Mouse (Mus musculus) Patski (cell line): ENCODE results near the gene Aldh1l1. TPM values are rescaled to one million over a fixed set of nuclear protein-coding genes. Genes with fewer than 3 reads are reported as not detected.
A peak's percentile ranks its signal among the peaks of the same experiment; 100 is the strongest.

Experiments
- ATAC-seq: fragments of 100-300 bp; one replicate; pipeline ENCODE4 v1.8.0; 2021
- CTCF ChIA-PET: fragments of 350-600 bp; sonication (Branson Sonifier 250); formaldehyde crosslinking; loops from one replicate; lab custom pipeline; 2022; ENCODE audit warnings: inconsistent platforms; lab: Charles Lee
- POLR2A ChIA-PET: fragments of 350-600 bp; sonication (Branson Sonifier 250); formaldehyde crosslinking; loops from one replicate; lab custom pipeline; 2022; ENCODE audit warnings: antibody characterized with exemption, inconsistent platforms; lab: Charles Lee
- DNase-seq: peaks from one replicate; pipeline ENCODE4 v3.0.0-alpha.2; 2011; ENCODE audit warnings: low read depth, low spot score
- H3K27me3 ChIP-seq: fragments of 371-371 bp; one replicate; pipeline ENCODE4 v1.5.1; 2021
- CTCF ChIP-seq: fragments of 100-300 bp; IDR thresholded peaks from one replicate; pipeline ENCODE4 v1.5.1; 2021
- in situ Hi-C: fragments of 300-500 bp; cut with MboI; formaldehyde crosslinking; loops from 3 replicates; pipeline ENCODE4 v1.11.1; 2018; ENCODE audit warnings: low pct_unique_long_range_greater_than_20kb, mixed read lengths
- polyA plus RNA-seq: library from polyadenylated mRNA; unstranded; gene quantifications from one replicate; pipeline ENCODE4 v1.2.3, GENCODE M21; 2021

The Aldh1l1 gene
- polyA plus RNA-seq, 1 experiment from 2014 or later: 0.62 TPM

DNA sequence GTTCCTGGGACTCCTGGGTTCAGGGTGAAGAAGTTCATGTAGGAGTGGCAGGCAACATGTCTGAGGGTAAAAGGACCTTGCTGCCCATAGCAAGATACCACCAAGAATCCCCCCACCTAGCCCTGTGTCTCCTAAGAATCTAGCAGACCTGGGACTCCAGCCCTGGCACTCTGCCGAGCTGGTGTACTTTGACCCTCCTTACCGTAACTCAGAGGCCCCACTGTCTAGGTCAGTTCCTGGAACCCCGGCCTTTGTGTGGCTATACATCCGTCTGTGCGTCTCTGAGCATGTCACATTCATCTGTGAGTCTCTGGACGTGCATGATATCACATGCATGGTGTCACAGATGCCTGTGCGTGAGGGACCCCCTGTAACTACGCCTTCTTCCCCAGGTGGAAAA lies 84.2 kb downstream of the Aldh1l1 start:
- DNase-seq (no peak), ATAC-seq (no peak)
- ChIA-PET POLR2A (no interaction called here), CTCF (no interaction called here)
- no peak for TF ChIP-seq CTCF
- H3K27me3 ChIP-seq: no peaks in the 10 kb centered on the region
- in situ Hi-C loops: no loop called here

- no peak for TF ChIP-seq CTCF
- POLR2A ChIA-PET: interaction anchor here (1.3 to 1.6 kb wide), 2 partner anchors 9 to 56 kb away, joined by 3 to 8 read pairs; no protein-coding TSS in a partner anchor
- in situ Hi-C loops: no loop called here
These were observed 89.1 kb downstream of the Aldh1l1 start for GRCm38 (mm10) chr6:90575261-90575715.

GRCm38 (mm10) chr6:90578174-90578573 lies 91.9 kb downstream of the Aldh1l1 start:
- ChIA-PET POLR2A (no interaction called here), CTCF (no interaction called here)
- no peak for TF ChIP-seq CTCF
- in situ Hi-C loops: no loop called here
- DNase-seq (no peak), ATAC-seq (no peak)
- no peaks in the 10 kb centered on the region for H3K27me3 ChIP-seq

More at GRCm38 (mm10) chr6:90575261-90575715, 89.1 kb downstream of the Aldh1l1 start:
- peak; percentile 49 for ATAC-seq
- DNase-seq: no peak
- CTCF ChIA-PET: interaction anchor here (0.7 to 3.1 kb wide), 9 partner anchors 9 to 200 kb away, joined by 3 to 18 read pairs (median 5); partner anchors contain the start of gene Slc41a3
- H3K27me3 ChIP-seq: no peaks in the 10 kb centered on the region

- TF ChIP-seq CTCF: no peak
- DNase-seq: no peak
- CTCF ChIA-PET: no interaction called here
- H3K27me3 ChIP-seq: no peaks in the 10 kb centered on the region
- in situ Hi-C loops: no loop called here
- POLR2A ChIA-PET: no interaction called here
- no peak for ATAC-seq
These were observed 96.1 kb downstream of the Aldh1l1 start for GRCm38 (mm10) chr6:90582331-90582730.

DNA sequence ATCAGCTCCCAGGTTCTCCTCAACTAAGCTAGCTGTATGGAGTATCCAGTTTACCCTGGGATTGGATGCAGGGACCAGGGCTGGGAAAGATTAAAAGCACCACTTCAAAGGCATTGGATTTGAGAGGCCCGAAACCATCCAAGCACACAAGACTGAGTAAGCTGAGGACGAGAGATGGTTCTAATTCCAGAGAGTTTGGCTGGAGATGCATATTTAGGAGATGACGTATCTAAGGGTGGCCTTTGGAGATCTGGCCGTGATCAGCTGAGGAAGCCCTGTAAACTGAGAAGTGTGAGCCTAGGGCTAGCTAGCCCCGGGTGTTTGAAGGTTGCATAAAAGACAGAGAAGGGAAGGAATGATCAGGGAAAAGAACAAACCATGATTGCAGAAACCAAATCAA lies 101.9 kb downstream of the Aldh1l1 start:
- ChIA-PET POLR2A (no interaction called here), CTCF (interaction anchor here (1.3 to 1.4 kb wide), 2 partner anchors 16 to 19 kb away, joined by 3 to 5 read pairs; partner anchors contain the start of gene Slc41a3)
- no peaks in the 10 kb centered on the region for H3K27me3 ChIP-seq
- no peak for TF ChIP-seq CTCF
- ATAC-seq (peak; percentile 81), DNase-seq (peak; percentile 44)
- in situ Hi-C loops: no loop called here

DNA sequence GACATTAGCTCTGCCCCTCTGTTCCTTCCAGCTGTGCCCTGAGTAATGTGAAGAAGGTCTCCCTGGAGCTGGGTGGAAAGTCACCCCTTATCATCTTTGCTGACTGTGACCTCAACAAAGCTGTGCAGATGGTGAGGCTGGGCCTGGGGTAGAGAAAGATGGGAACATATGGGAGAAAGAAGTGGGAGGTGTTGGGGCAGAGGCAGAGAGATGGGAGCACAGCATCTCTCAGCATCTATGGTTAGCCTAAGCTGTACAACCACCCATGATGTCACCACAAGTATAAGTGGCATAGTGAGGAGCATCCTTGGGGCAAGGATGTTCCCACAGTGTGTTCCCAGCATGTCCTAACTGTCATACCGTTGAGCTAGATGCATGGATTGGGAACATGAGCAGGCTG lies 104.5 kb downstream of the Aldh1l1 start:
- CTCF ChIA-PET: interaction anchor here (1.2 kb wide), 1 partner anchor 27 kb away, joined by 3 read pairs; no protein-coding TSS in a partner anchor
- no peak for DNase-seq
- no peak for TF ChIP-seq CTCF
- ATAC-seq: no peak
- POLR2A ChIA-PET: no interaction called here
- no peaks in the 10 kb centered on the region for H3K27me3 ChIP-seq
- in situ Hi-C loops: no loop called here

- no peak for TF ChIP-seq CTCF
- ATAC-seq: no peak
- POLR2A ChIA-PET: no interaction called here
These were observed 108.7 kb downstream of the Aldh1l1 start for GRCm38 (mm10) chr6:90594972-90595371.

GRCm38 (mm10) chr6:90597060-90597459 lies 110.8 kb downstream of the Aldh1l1 start:
- ATAC-seq (no peak), DNase-seq (no peak)
- no peak for TF ChIP-seq CTCF
- no peaks in the 10 kb centered on the region for H3K27me3 ChIP-seq
- in situ Hi-C loops: no loop called here
- POLR2A ChIA-PET: no interaction called here
- CTCF ChIA-PET: no interaction called here

More at GRCm38 (mm10) chr6:90594972-90595371, 108.7 kb downstream of the Aldh1l1 start:
- no peak for DNase-seq
- in situ Hi-C loops: no loop called here
- no peaks in the 10 kb centered on the region for H3K27me3 ChIP-seq
- CTCF ChIA-PET: no interaction called here

- POLR2A ChIA-PET: no interaction called here
- TF ChIP-seq CTCF: no peak
- no peaks in the 10 kb centered on the region for H3K27me3 ChIP-seq
- CTCF ChIA-PET: interaction anchor here (0.7 kb wide), 1 partner anchor 239 kb away, joined by 3 read pairs; no protein-coding TSS in a partner anchor
- DNase-seq: no peak
- in situ Hi-C loops: no loop called here
- no peak for ATAC-seq
These were observed 111.4 kb downstream of the Aldh1l1 start for GRCm38 (mm10) chr6:90597592-90597991.

GRCm38 (mm10) chr6:90598197-90598596 lies 112.0 kb downstream of the Aldh1l1 start:
- in situ Hi-C loops: no loop called here
- DNase-seq (no peak), ATAC-seq (no peak)
- POLR2A ChIA-PET: no interaction called here
- CTCF ChIA-PET: interaction anchor here (0.7 kb wide), 1 partner anchor 240 kb away, joined by 3 read pairs; no protein-coding TSS in a partner anchor
- H3K27me3 ChIP-seq: no peaks in the 10 kb centered on the region
- no peak for TF ChIP-seq CTCF

DNA sequence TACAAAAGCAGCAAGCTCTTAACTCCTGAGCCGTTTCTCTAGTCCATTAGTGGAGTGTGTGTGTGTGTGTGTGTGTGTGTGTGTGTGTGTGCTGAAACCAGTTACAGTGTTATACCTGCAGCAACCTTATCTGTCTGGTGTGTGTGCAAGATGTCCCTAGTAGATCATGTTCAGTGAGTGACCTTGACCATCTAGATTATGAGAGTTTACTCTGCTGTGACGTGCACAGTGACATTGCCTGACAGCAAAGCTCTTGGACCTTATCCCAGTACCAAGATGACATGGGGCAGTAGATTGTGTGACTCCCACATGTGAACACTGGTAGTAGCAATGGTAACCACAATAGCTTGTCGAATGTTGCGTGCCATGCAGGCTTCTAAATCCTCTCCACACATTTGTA lies 114.1 kb downstream of the Aldh1l1 start:
- ATAC-seq (no peak), DNase-seq (no peak)
- H3K27me3 ChIP-seq: no peaks in the 10 kb centered on the region
- in situ Hi-C loops: no loop called here
- no peak for TF ChIP-seq CTCF
- ChIA-PET CTCF (no interaction called here), POLR2A (interaction anchor here (0.7 kb wide), 1 partner anchor 151 kb away, joined by 3 read pairs; no protein-coding TSS in a partner anchor)
